Mouse (Mus musculus): ENCODE results near the gene Tenm4. TPM values are rescaled to one million over a fixed set of nuclear protein-coding genes. Genes with fewer than 3 reads are reported as not detected.

Tenm4 gene
- total and polyA plus RNA-seq, 3 experiments, result 9.2 to 15.2 TPM; not detected in 1

DNA sequence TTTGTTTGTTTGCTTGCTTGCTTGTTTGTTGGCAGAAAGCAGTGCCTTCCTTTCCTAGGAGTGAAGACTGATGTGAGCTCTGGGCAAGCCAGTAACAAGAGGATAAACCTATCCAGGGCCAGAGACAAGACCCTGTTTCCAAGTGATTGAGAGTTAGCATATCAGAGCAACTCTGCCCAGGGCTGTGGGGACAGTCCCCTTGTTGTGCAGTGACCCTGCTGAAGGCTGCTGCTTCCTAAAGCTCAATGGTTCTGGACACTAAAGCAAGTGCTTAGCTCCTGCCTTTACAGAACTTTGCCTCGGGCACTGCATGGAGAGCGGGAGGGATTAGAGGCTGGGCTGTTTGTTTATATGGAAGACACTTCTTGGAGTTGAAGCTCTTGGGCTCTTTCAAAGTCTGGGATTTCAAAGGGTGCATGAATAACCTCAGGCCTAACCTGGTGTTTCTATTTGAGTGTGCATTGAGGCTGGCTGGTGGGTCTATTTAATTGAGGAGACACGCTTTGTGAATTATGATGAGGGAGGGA lies 185.3 kb downstream of the Tenm4 start:
- DNase-seq (ENCODE audit: low read depth, low spot score), result no peak
- Histone ChIP-seq H3K9ac (ENCODE audit: control insufficient read depth, low read depth, low read length, poor library complexity, severe bottlenecking) (no peak overlapping the region), H3K79me2 (ENCODE audit: control insufficient read depth, insufficient read depth, low read length, poor library complexity) (no peaks in the 10 kb centered on the region), H3K27ac (ENCODE audit: control insufficient read depth, low read depth, low read length) (no peak overlapping the region), H3K4me1 (ENCODE audit: control insufficient read depth in 1 of 2, insufficient read depth in 2 of 2, low read length in 2 of 2) (no peaks in the 10 kb centered on the region), H3K4me3 (ENCODE audit: control insufficient read depth in 1 of 2, insufficient read depth in 1 of 2, low read depth in 2 of 2, low read length in 2 of 2) (no peak overlapping the region), H3K36me3 (ENCODE audit: control insufficient read depth in 1 of 2, insufficient read depth in 2 of 2, low read length in 2 of 2) (no peaks in the 10 kb centered on the region), H3K9me3 (replicated peaks; ENCODE audit: insufficient read depth, low read length) (no peaks in the 10 kb centered on the region), H3K27me3 (ENCODE audit: control insufficient read depth in 1 of 2, insufficient read depth in 2 of 2, low read length in 2 of 2) (no peaks in the 10 kb centered on the region)
- TF ChIP-seq GABPA (IDR thresholded peaks at IDR 0.05; ENCODE audit: low read depth, low read length) (no peak), MEF2A (IDR thresholded peaks at IDR 0.05; ENCODE audit: extremely low read depth, insufficient replicate concordance, low read depth, low read length, poor library complexity, severe bottlenecking) (no peak), RCOR1 (IDR thresholded peaks at IDR 0.05; ENCODE audit: low read depth, low read length) (no peak), ZKSCAN1 (IDR thresholded peaks at IDR 0.05; ENCODE audit: low read depth, low read length) (no peak), BHLHE40 (IDR thresholded peaks at IDR 0.05; ENCODE audit: borderline replicate concordance, low read depth, low read length) (no peak), UBTF (IDR thresholded peaks at IDR 0.05; ENCODE audit: borderline replicate concordance, insufficient read depth, low read depth, low read length) (no peak), ZC3H11A (IDR thresholded peaks at IDR 0.05; ENCODE audit: low read depth, low read length) (no peak), USF1 (IDR thresholded peaks at IDR 0.05; ENCODE audit: low read depth, low read length) (no peak), JUND (IDR thresholded peaks at IDR 0.05; ENCODE audit: low read depth, low read length) (no peak), MAZ (IDR thresholded peaks at IDR 0.05; ENCODE audit: low read depth, low read length) (no peak), CTCF (IDR thresholded peaks at IDR 0.05 in 2 of 3, conservative IDR thresholded peaks at IDR 0.05 in 1 of 3; ENCODE audit: control insufficient read depth in 1 of 3, insufficient read depth in 1 of 3, low read depth in 2 of 3, low read length in 3 of 3, poor library complexity in 1 of 3, severe bottlenecking in 1 of 3) (no peak), GATA1 (IDR thresholded peaks at IDR 0.05; ENCODE audit: low read depth, low read length) (no peak)

DNA sequence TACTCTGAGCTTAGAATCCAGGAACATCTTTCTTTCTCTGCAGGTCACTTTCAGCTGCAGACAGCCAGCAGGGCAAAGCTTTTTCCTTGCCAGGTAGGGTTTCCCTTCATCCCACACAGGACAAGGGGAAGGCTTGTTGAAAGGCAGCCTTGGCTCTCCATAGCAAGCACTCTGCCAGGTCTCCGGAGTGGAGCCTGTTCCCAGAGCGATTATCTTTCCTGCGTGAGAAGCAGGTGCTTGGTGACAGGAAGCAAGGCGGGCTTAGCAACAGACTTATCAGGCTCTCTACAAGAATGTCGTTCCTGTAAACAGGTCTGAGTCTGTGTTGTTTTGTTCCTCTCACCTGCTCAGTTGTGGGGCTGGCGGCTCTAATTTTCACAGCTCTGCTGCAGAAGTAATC lies 186.5 kb downstream of the Tenm4 start:
- no peaks in the 10 kb centered on the region for H3K9me3 ChIP-seq (replicated peaks; ENCODE audit: insufficient read depth, low read length)
- DNase-seq (ENCODE audit: low read depth, low spot score), result no peak
- H3K9ac ChIP-seq (ENCODE audit: control insufficient read depth, low read depth, low read length, poor library complexity, severe bottlenecking), result no peak overlapping the region
- no peaks in the 10 kb centered on the region for H3K36me3 ChIP-seq (ENCODE audit: control insufficient read depth in 1 of 2, insufficient read depth in 2 of 2, low read length in 2 of 2)
- no peaks in the 10 kb centered on the region for H3K79me2 ChIP-seq (ENCODE audit: control insufficient read depth, insufficient read depth, low read length, poor library complexity)
- TF ChIP-seq POLR2A (IDR thresholded peaks at IDR 0.05; ENCODE audit: control insufficient read depth in 1 of 2, insufficient read depth in 1 of 2, low read depth in 1 of 2, low read length in 2 of 2, poor library complexity in 1 of 2) (no peak), MXI1 (IDR thresholded peaks at IDR 0.05; ENCODE audit: low read depth, low read length) (no peak), RAD21 (IDR thresholded peaks at IDR 0.05; ENCODE audit: low read depth, low read length) (no peak), CHD2 (IDR thresholded peaks at IDR 0.05; ENCODE audit: low read length) (no peak), SMC3 (IDR thresholded peaks at IDR 0.05; ENCODE audit: low read depth, low read length) (no peak), TBP (IDR thresholded peaks at IDR 0.05; ENCODE audit: low read depth, low read length) (no peak), MYB (IDR thresholded peaks at IDR 0.05; ENCODE audit: low read depth, low read length) (no peak), GABPA (IDR thresholded peaks at IDR 0.05; ENCODE audit: low read depth, low read length) (no peak), RCOR1 (IDR thresholded peaks at IDR 0.05; ENCODE audit: low read depth, low read length) (no peak), NELFE (IDR thresholded peaks at IDR 0.05; ENCODE audit: low read depth, low read length) (no peak), SIN3A (IDR thresholded peaks at IDR 0.05; ENCODE audit: low read length) (no peak), ZKSCAN1 (IDR thresholded peaks at IDR 0.05; ENCODE audit: low read depth, low read length) (no peak), ELF1 (IDR thresholded peaks at IDR 0.05; ENCODE audit: low read depth, low read length) (no peak), GATA1 (IDR thresholded peaks at IDR 0.05; ENCODE audit: low read depth, low read length) (no peak), ZMIZ1 (IDR thresholded peaks at IDR 0.05; ENCODE audit: low read depth, low read length) (no peak), ETS1 (IDR thresholded peaks at IDR 0.05; ENCODE audit: low read depth, low read length) (no peak), MYC (IDR thresholded peaks at IDR 0.05; ENCODE audit: low read depth, low read length) (no peak), TCF12 (IDR thresholded peaks at IDR 0.05; ENCODE audit: low read depth, low read length) (no peak)
- no peaks in the 10 kb centered on the region for H3K4me1 ChIP-seq (ENCODE audit: control insufficient read depth in 1 of 2, insufficient read depth in 2 of 2, low read length in 2 of 2)
- no peak overlapping the region for H3K4me3 ChIP-seq (ENCODE audit: control insufficient read depth in 1 of 2, insufficient read depth in 1 of 2, low read depth in 2 of 2, low read length in 2 of 2)
- H3K27me3 ChIP-seq (ENCODE audit: control insufficient read depth in 1 of 2, insufficient read depth in 2 of 2, low read length in 2 of 2), result no peaks in the 10 kb centered on the region
- H3K27ac ChIP-seq (ENCODE audit: control insufficient read depth, low read depth, low read length), result no peak overlapping the region
